In genomic region chr14:72709091-72709709, GRCm38 (mm10) we compare ENCODE assay signal across 8 mouse cellular contexts. TPM values are rescaled to one million over a fixed set of nuclear protein-coding genes. Genes with fewer than 3 reads are reported as not detected.
DNase-seq lines count a peak whose midpoint lies in the region; ATAC-seq and TF ChIP-seq lines count a peak whose summit lies in the region.

No protein-coding gene starts in this region.

- H3K4me3 ChIP-seq in heart, embryonic 15.5 days = peak overlapping the region; percentile 79
- H3K4me3 ChIP-seq in ES-E14 (ENCODE audit: insufficient read depth in 1 of 2, low read depth in 1 of 2, low read length in 2 of 2, poor library complexity in 1 of 2, severe bottlenecking in 1 of 2) = peak overlapping the region; percentile 84 to 99
- peak overlapping the region; percentile 88 to 95 for H3K4me3 ChIP-seq in liver, embryonic 14.5 days (ENCODE audit: insufficient read depth in 1 of 2, low read depth in 2 of 2, low read length in 2 of 2)
- H3K4me3 ChIP-seq in neural tube, embryonic 12.5 days = peak overlapping the region; percentile 87

- no peak for TF ChIP-seq EP300 in liver, embryonic 14.5 days (IDR thresholded peaks at IDR 0.05; ENCODE audit: low read depth)

- in situ Hi-C loops in ES-E14 (cut with MboI; ENCODE audit: low sequenced_read_pairs in 2 of 2, unreplicated experiment in 2 of 2) = no loop called here

- H3K4me2 ChIP-seq in heart, embryonic 15.5 days = peak overlapping the region; percentile 81
- peak overlapping the region; percentile 90 for H3K4me2 ChIP-seq in liver, embryonic 14.5 days (ENCODE audit: low read depth)
- H3K4me2 ChIP-seq in neural tube, embryonic 12.5 days (replicated peaks) = peak overlapping the region; percentile 91

- TF ChIP-seq CTCF in liver, embryonic 14.5 days (IDR thresholded peaks at IDR 0.05; ENCODE audit: low read depth) = no peak

- no peaks in the 10 kb centered on the region for H3K9me3 ChIP-seq in heart, embryonic 15.5 days (replicated peaks)
- no peaks in the 10 kb centered on the region for H3K9me3 ChIP-seq in ES-E14 (ENCODE audit: control insufficient read depth, insufficient read depth, low read depth, low read length)
- no peaks in the 10 kb centered on the region for H3K9me3 ChIP-seq in liver, embryonic 14.5 days (ENCODE audit: control insufficient read depth, low read length)
- H3K9me3 ChIP-seq in neural tube, embryonic 12.5 days = no peaks in the 10 kb centered on the region

- no peaks in the 10 kb centered on the region for H3K27me3 ChIP-seq in heart, embryonic 15.5 days
- H3K27me3 ChIP-seq in liver, embryonic 14.5 days (ENCODE audit: control insufficient read depth, insufficient read depth, low read length) = peaks cover 14% of the 10 kb centered on the region
- no peaks in the 10 kb centered on the region for H3K27me3 ChIP-seq in neural tube, embryonic 12.5 days (replicated peaks)

- H3K9ac ChIP-seq in heart, embryonic 15.5 days = peak overlapping the region; percentile 84
- peak overlapping the region; percentile 93 for H3K9ac ChIP-seq in ES-E14 (ENCODE audit: insufficient read depth, low read depth, low read length, poor library complexity, severe bottlenecking)
- H3K9ac ChIP-seq in liver, embryonic 14.5 days (replicated peaks) = peak overlapping the region; percentile 95
- H3K9ac ChIP-seq in neural tube, embryonic 12.5 days = peak overlapping the region; percentile 85

- no peak for DNase-seq in heart, adult 11 months
- DNase-seq in ES-E14 (ENCODE audit: low read depth, low spot score) = no peak
- DNase-seq in induced T-regulatory cell, adult 2 months (ENCODE audit: low read depth) = peak; percentile 78
- peak in 2 of 3 experiments; percentile 6 to 14 for DNase-seq in liver, embryonic 14.5 days (ENCODE audit: low read depth in 3 of 3, low spot score in 3 of 3)
- peak; percentile 52 for DNase-seq in urinary bladder, postnatal 25 days (ENCODE audit: low spot score)

- ATAC-seq in heart, embryonic 15.5 days (replicated peaks; ENCODE audit: insufficient number of reproducible peaks, insufficient read depth, low FRiP score, low read depth) = peak; percentile 73
- peak; percentile 1; the same call in 1 of the 2 replicates for ATAC-seq in common myeloid progenitor, adult 5-6 weeks (replicated peaks; ENCODE audit: low read depth, poor library complexity, severe bottlenecking)
- peak; percentile 79 for ATAC-seq in liver, embryonic 14.5 days (ENCODE audit: insufficient read depth)
- ATAC-seq in neural tube, embryonic 12.5 days (ENCODE audit: low FRiP score, low read depth) = peak; percentile 72; the same call in 1 of the 2 replicates

- no peaks in the 10 kb centered on the region for H3K36me3 ChIP-seq in heart, embryonic 15.5 days
- H3K36me3 ChIP-seq in ES-E14 (ENCODE audit: control insufficient read depth, insufficient read depth, low read length, poor library complexity, severe bottlenecking) = no peaks in the 10 kb centered on the region
- H3K36me3 ChIP-seq in liver, embryonic 14.5 days (replicated peaks; ENCODE audit: control insufficient read depth, insufficient read depth, low read depth) = no peaks in the 10 kb centered on the region
- H3K36me3 ChIP-seq in neural tube, embryonic 12.5 days = no peaks in the 10 kb centered on the region

- peak overlapping the region; percentile 90 for H3K27ac ChIP-seq in heart, embryonic 15.5 days
- no peak overlapping the region for H3K27ac ChIP-seq in ES-E14 (ENCODE audit: insufficient read depth, low read depth, low read length, poor library complexity, severe bottlenecking)
- peak overlapping the region; percentile 28; the same call in 1 of the 2 replicates for H3K27ac ChIP-seq in liver, embryonic 14.5 days
- H3K27ac ChIP-seq in neural tube, embryonic 12.5 days = peak overlapping the region; percentile 50; the same call in 1 of the 2 replicates

- WGBS in heart, embryonic 15.5 days = under 1% methylated on average over 46 of the region's 70 CpGs
- WGBS in liver, embryonic 14.5 days (ENCODE audit: insufficient replicate concordance) = under 1% methylated on average over 68 of the region's 70 CpGs
- WGBS in neural tube, embryonic 12.5 days = under 1% methylated on average over 58 of the region's 70 CpGs

- no peaks in the 10 kb centered on the region; the same call in 1 of the 2 replicates for H3K4me1 ChIP-seq in heart, embryonic 15.5 days (replicated peaks)
- H3K4me1 ChIP-seq in ES-E14 (ENCODE audit: control insufficient read depth in 2 of 2, insufficient read depth in 2 of 2, low read length in 2 of 2, poor library complexity in 1 of 2) = peaks cover 0 to 2% of the 10 kb centered on the region in 2 experiments; a peak in 1 of 4 replicates
- peaks cover 4 to 7% of the 10 kb centered on the region in 2 experiments; a peak in 2 of 4 replicates for H3K4me1 ChIP-seq in liver, embryonic 14.5 days (replicated peaks; ENCODE audit: control insufficient read depth in 2 of 2, insufficient read depth in 2 of 2, low read length in 1 of 2)
- peaks cover 3% of the 10 kb centered on the region; the same call in 1 of the 2 replicates for H3K4me1 ChIP-seq in neural tube, embryonic 12.5 days

TF ChIP-seq in ES-E14, 5 proteins besides CTCF, POLR2A, EP300 and RAD21:
- TF ChIP-seq CHD2 (IDR thresholded peaks at IDR 0.05; ENCODE audit: low read depth, low read length) (no peak), ZNF384 (IDR thresholded peaks at IDR 0.05; ENCODE audit: low read depth, low read length) (no peak), HCFC1 (IDR thresholded peaks at IDR 0.05; ENCODE audit: borderline replicate concordance, insufficient read depth, low read length) (no peak), ZC3H11A (IDR thresholded peaks at IDR 0.05; ENCODE audit: borderline replicate concordance, low read depth, low read length) (no peak), MAFK (IDR thresholded peaks at IDR 0.05; ENCODE audit: insufficient read depth, low read depth, low read length) (no peak)

RNA-seq across cellular contexts. Expression of gene Fndc3a, which starts 0.6 kb away (rescaled TPM):
- 17.3 and 23.0 TPM in 2 replicates for polyA plus RNA-seq in heart, embryonic 15.5 days (2015; fragmentation: Nextera tagmentation; extraction: Ambion mirVana)
- 14.4 and 28.1 TPM in 2 replicates for total RNA-seq in ES-E14 (2012; rRNA removed)
- 37.3 and 43.8 TPM in 2 replicates for total RNA-seq in common myeloid progenitor, adult 5-6 weeks (2017)
- polyA plus RNA-seq in liver, embryonic 14.5 days (2012; rRNA removed) = 4.5 and 5.5 TPM in 2 replicates
- polyA plus RNA-seq in liver, embryonic 14.5 days (2014; fragmentation: Nextera tagmentation; extraction: Ambion mirVana) = 6.8 and 7.1 TPM in 2 replicates
- 43.2 and 45.2 TPM in 2 replicates for polyA plus RNA-seq in neural tube, embryonic 12.5 days (2016; fragmentation: Nextera tagmentation; extraction: Ambion mirVana)

Comparison
In these comparisons a context has a peak if more than half of its experiments do, and no peak if none do; other contexts are left out.
1. ATAC-seq: peak in every context shown above with its lines; median percentile 79 in liver, embryonic 14.5 days; 73 in heart, embryonic 15.5 days; 72 in neural tube, embryonic 12.5 days; 1 in common myeloid progenitor, adult 5-6 weeks.
2. DNase-seq: peak in induced T-regulatory cell, adult 2 months (single experiment), liver, embryonic 14.5 days (2 of 3) and urinary bladder, postnatal 25 days (single experiment); none in heart, adult 11 months (single experiment) and ES-E14 (single experiment).
3. Peak in every context shown above with its lines, with median percentiles within 50 percentile points of each other: H3K4me2 ChIP-seq, H3K4me3 ChIP-seq and H3K9ac ChIP-seq.